Mouse (Mus musculus) hindbrain, embryonic 12.5 days (tissue): Measurements from ENCODE around the gene Vsig10. TPM values are rescaled to one million over a fixed set of nuclear protein-coding genes. Genes with fewer than 3 reads are reported as not detected.
"Not testable (repeated sequence)": the region's sequence is repeated elsewhere in the genome, so short reads cannot be mapped to it uniquely, and the experiment has no call there.

Experiments
- ATAC-seq: fragments of 200-750 bp; cut with Nextera tagmentation; 2 replicates; pipeline ENCODE4 v1.8.0; 2017; ENCODE audit warnings: moderate TSS enrichment; ENCODE audit not compliant: low FRiP score
- H3K27ac ChIP-seq: fragments of 300-500 bp; sonication (generic); 2 replicates; pipeline ENCODE4 v1.5.1; 2016; ENCODE audit warnings: mild to moderate bottlenecking
- H3K27me3 ChIP-seq: fragments of 300-500 bp; sonication (generic); 2 replicates; pipeline ENCODE4 v1.6.1; 2016; ENCODE audit warnings: mild to moderate bottlenecking
- H3K36me3 ChIP-seq: fragments of 300-500 bp; sonication (generic); 2 replicates; pipeline ENCODE4 v1.6.1; 2016; ENCODE audit warnings: mild to moderate bottlenecking
- H3K4me1 ChIP-seq: fragments of 300-500 bp; sonication (generic); 2 replicates; pipeline ENCODE4 v1.6.1; 2016
- H3K4me2 ChIP-seq: fragments of 300-500 bp; sonication (generic); replicated peaks from 2 replicates; pipeline ENCODE4 v1.6.1; 2016; ENCODE audit warnings: mild to moderate bottlenecking
- H3K4me3 ChIP-seq: fragments of 300-500 bp; sonication (generic); 2 replicates; pipeline ENCODE4 v1.5.1; 2016; ENCODE audit warnings: mild to moderate bottlenecking
- H3K9ac ChIP-seq: fragments of 300-500 bp; sonication (generic); 2 replicates; pipeline ENCODE4 v1.6.1; 2016; ENCODE audit warnings: mild to moderate bottlenecking, moderate library complexity
- H3K9me3 ChIP-seq: fragments of 300-500 bp; sonication (generic); replicated peaks from 2 replicates; pipeline ENCODE4 v1.6.1; 2016; ENCODE audit warnings: mild to moderate bottlenecking
- WGBS: fragments of 180-500 bp; shearing (Covaris S2); methylation state at CpG from one replicate; pipeline ENCODE4 v1.1.7; 2016; 5-methylcytosine and 5-hydroxymethylcytosine counted together
- polyA plus RNA-seq: library from polyadenylated mRNA; unstranded; fragments of >200 nt; fragmentation: Nextera tagmentation; extraction: Ambion mirVana; gene quantifications from 2 replicates; pipeline ENCODE4 v1.2.1, GENCODE M21; 2016

Gene Vsig10
- polyA plus RNA-seq, 1 experiment from 2014 or later, result 4.1 TPM

- Histone ChIP-seq H3K9ac (peak overlapping the region; percentile 88), H3K4me1 (peaks cover 33% of the 10 kb centered on the region), H3K36me3 (peaks cover 31% of the 10 kb centered on the region), H3K27me3 (peaks cover 3% of the 10 kb centered on the region; the same call in 1 of the 2 replicates), H3K4me3 (peak overlapping the region; percentile 81), H3K4me2 (peak overlapping the region; percentile 76), H3K27ac (0 out of 2 replicates have a peak overlapping the region, but pooled peaks have one; percentile 75), H3K9me3 (no peaks in the 10 kb centered on the region)
- no peak for ATAC-seq
- WGBS, result 41% methylated on average over 3 of the region's 3 CpGs
Measured at GRCm38 (mm10) chr5:117286286-117286685, 32.6 kb upstream of the Vsig10 start.

- Histone ChIP-seq H3K27ac (peak within 1 kb of the TSS; percentile 75), H3K9ac (peak within 1 kb of the TSS; percentile 88), H3K4me2 (peak within 1 kb of the TSS; percentile 76), H3K36me3 (peaks cover 23% of the 10 kb centered on the region), H3K4me3 (peak within 1 kb of the TSS; percentile 81), H3K27me3 (peaks cover 3% of the 10 kb centered on the region; the same call in 1 of the 2 replicates), H3K4me1 (peaks cover 33% of the 10 kb centered on the region), H3K9me3 (no peaks in the 10 kb centered on the region)
- under 1% methylated on average over 76 of the region's 77 CpGs for WGBS
- peak; percentile 94 for ATAC-seq
Measured at GRCm38 (mm10) chr5:117286831-117287822, 31.8 kb upstream of the Vsig10 start, which contains the start of gene Pebp1. Gene Pebp1, minus strand, starts transcription at chr5:117287625.

GRCm38 (mm10) chr5:117289646-117290045 is 29.2 kb upstream of the Vsig10 start:
- Histone ChIP-seq H3K36me3 (peaks cover 7% of the 10 kb centered on the region), H3K4me2 (no peak overlapping the region), H3K9me3 (no peaks in the 10 kb centered on the region), H3K4me1 (peaks cover 25% of the 10 kb centered on the region), H3K27ac (no peak overlapping the region), H3K4me3 (no peak overlapping the region), H3K9ac (no peak overlapping the region), H3K27me3 (peaks cover 3% of the 10 kb centered on the region; the same call in 1 of the 2 replicates)
- ATAC-seq, result no peak

GRCm38 (mm10) chr5:117290081-117290480 is 28.8 kb upstream of the Vsig10 start:
- Histone ChIP-seq H3K9me3 (no peaks in the 10 kb centered on the region), H3K27ac (no peak overlapping the region), H3K27me3 (peaks cover 3% of the 10 kb centered on the region; the same call in 1 of the 2 replicates), H3K36me3 (peaks cover 4% of the 10 kb centered on the region; the same call in 1 of the 2 replicates), H3K4me1 (peaks cover 21% of the 10 kb centered on the region), H3K9ac (no peak overlapping the region), H3K4me2 (no peak overlapping the region), H3K4me3 (no peak overlapping the region)
- WGBS, result 100% methylated on average over 2 of the region's 2 CpGs
- no peak for ATAC-seq

- Histone ChIP-seq H3K27me3 (peaks cover 3% of the 10 kb centered on the region; the same call in 1 of the 2 replicates), H3K9ac (no peak overlapping the region), H3K36me3 (no peaks in the 10 kb centered on the region), H3K4me2 (no peak overlapping the region), H3K9me3 (no peaks in the 10 kb centered on the region), H3K27ac (no peak overlapping the region), H3K4me3 (no peak overlapping the region), H3K4me1 (peaks cover 8% of the 10 kb centered on the region)
- WGBS, result 87% methylated on average over 3 of the region's 3 CpGs
- no peak for ATAC-seq
Measured at GRCm38 (mm10) chr5:117291312-117291711, 27.6 kb upstream of the Vsig10 start.

GRCm38 (mm10) chr5:117292547-117292946 is 26.3 kb upstream of the Vsig10 start:
- Histone ChIP-seq H3K4me1 (peaks cover 5% of the 10 kb centered on the region), H3K4me3 (no peak overlapping the region), H3K36me3 (no peaks in the 10 kb centered on the region), H3K27me3 (peaks cover 3% of the 10 kb centered on the region; the same call in 1 of the 2 replicates), H3K9ac (no peak overlapping the region), H3K9me3 (no peaks in the 10 kb centered on the region), H3K4me2 (no peak overlapping the region), H3K27ac (no peak overlapping the region)
- ATAC-seq, result no peak
- WGBS, result 76% methylated on average over 6 of the region's 6 CpGs

- H3K9me3 ChIP-seq, H3K36me3 ChIP-seq, H3K9ac ChIP-seq, H3K27ac ChIP-seq, H3K27me3 ChIP-seq, H3K4me3 ChIP-seq, H3K4me2 ChIP-seq, H3K4me1 ChIP-seq, ATAC-seq: not testable (repeated sequence)
- 89% methylated on average over 3 of the region's 3 CpGs for WGBS
Measured at GRCm38 (mm10) chr5:117293776-117294175, 25.1 kb upstream of the Vsig10 start.

- Histone ChIP-seq H3K9ac (no peak overlapping the region), H3K4me1 (no peaks in the 10 kb centered on the region), H3K36me3 (no peaks in the 10 kb centered on the region), H3K4me3 (no peak overlapping the region), H3K27ac (no peak overlapping the region), H3K9me3 (no peaks in the 10 kb centered on the region), H3K27me3 (no peaks in the 10 kb centered on the region), H3K4me2 (no peak overlapping the region)
- ATAC-seq, result no peak
- 91% methylated on average over 8 of the region's 8 CpGs for WGBS
Measured at GRCm38 (mm10) chr5:117295011-117295410, 23.9 kb upstream of the Vsig10 start.

GRCm38 (mm10) chr5:117302899-117303298 is 16.0 kb upstream of the Vsig10 start:
- Histone ChIP-seq H3K4me2 (no peak overlapping the region), H3K27me3 (no peaks in the 10 kb centered on the region), H3K9ac (no peak overlapping the region), H3K36me3 (no peaks in the 10 kb centered on the region), H3K9me3 (no peaks in the 10 kb centered on the region), H3K4me1 (no peaks in the 10 kb centered on the region), H3K27ac (no peak overlapping the region), H3K4me3 (no peak overlapping the region)
- no peak for ATAC-seq
- 71% methylated on average over 3 of the region's 3 CpGs for WGBS

- Histone ChIP-seq H3K27ac (no peak overlapping the region), H3K36me3 (no peaks in the 10 kb centered on the region), H3K4me3 (no peak overlapping the region), H3K27me3 (no peaks in the 10 kb centered on the region), H3K4me2 (no peak overlapping the region), H3K9ac (no peak overlapping the region), H3K4me1 (no peaks in the 10 kb centered on the region), H3K9me3 (no peaks in the 10 kb centered on the region)
- ATAC-seq, result no peak
- 41% methylated on average over 18 of the region's 18 CpGs for WGBS
Measured at GRCm38 (mm10) chr5:117303691-117304579, 14.9 kb upstream of the Vsig10 start.

- H3K4me3 ChIP-seq, result no peak overlapping the region
- WGBS, result 81% methylated on average over 7 of the region's 7 CpGs
- H3K9ac ChIP-seq, result no peak overlapping the region
- H3K27me3 ChIP-seq, result no peaks in the 10 kb centered on the region
- no peaks in the 10 kb centered on the region for H3K36me3 ChIP-seq
- ATAC-seq, result no peak
- H3K4me1 ChIP-seq, result no peaks in the 10 kb centered on the region
- H3K27ac ChIP-seq, result no peak overlapping the region
- no peak overlapping the region for H3K4me2 ChIP-seq
- no peaks in the 10 kb centered on the region for H3K9me3 ChIP-seq
Measured at GRCm38 (mm10) chr5:117304947-117305346, 13.9 kb upstream of the Vsig10 start.

GRCm38 (mm10) chr5:117305754-117306153 is 13.1 kb upstream of the Vsig10 start:
- no peak for ATAC-seq
- Histone ChIP-seq H3K27ac (no peak overlapping the region), H3K4me1 (no peaks in the 10 kb centered on the region), H3K4me3 (no peak overlapping the region), H3K36me3 (no peaks in the 10 kb centered on the region), H3K4me2 (no peak overlapping the region), H3K27me3 (no peaks in the 10 kb centered on the region), H3K9ac (no peak overlapping the region), H3K9me3 (no peaks in the 10 kb centered on the region)
- 92% methylated on average over 5 of the region's 5 CpGs for WGBS
